Mouse (Mus musculus) retina, postnatal 1 day (tissue): ENCODE data around the gene Vgf.
A peak's percentile ranks its signal among the peaks of the same experiment; 100 is the strongest.

Experiments
- DNase-seq: peaks from one replicate; pipeline ENCODE4 v3.0.0-alpha.2; 2012

Gene Vgf

DNA sequence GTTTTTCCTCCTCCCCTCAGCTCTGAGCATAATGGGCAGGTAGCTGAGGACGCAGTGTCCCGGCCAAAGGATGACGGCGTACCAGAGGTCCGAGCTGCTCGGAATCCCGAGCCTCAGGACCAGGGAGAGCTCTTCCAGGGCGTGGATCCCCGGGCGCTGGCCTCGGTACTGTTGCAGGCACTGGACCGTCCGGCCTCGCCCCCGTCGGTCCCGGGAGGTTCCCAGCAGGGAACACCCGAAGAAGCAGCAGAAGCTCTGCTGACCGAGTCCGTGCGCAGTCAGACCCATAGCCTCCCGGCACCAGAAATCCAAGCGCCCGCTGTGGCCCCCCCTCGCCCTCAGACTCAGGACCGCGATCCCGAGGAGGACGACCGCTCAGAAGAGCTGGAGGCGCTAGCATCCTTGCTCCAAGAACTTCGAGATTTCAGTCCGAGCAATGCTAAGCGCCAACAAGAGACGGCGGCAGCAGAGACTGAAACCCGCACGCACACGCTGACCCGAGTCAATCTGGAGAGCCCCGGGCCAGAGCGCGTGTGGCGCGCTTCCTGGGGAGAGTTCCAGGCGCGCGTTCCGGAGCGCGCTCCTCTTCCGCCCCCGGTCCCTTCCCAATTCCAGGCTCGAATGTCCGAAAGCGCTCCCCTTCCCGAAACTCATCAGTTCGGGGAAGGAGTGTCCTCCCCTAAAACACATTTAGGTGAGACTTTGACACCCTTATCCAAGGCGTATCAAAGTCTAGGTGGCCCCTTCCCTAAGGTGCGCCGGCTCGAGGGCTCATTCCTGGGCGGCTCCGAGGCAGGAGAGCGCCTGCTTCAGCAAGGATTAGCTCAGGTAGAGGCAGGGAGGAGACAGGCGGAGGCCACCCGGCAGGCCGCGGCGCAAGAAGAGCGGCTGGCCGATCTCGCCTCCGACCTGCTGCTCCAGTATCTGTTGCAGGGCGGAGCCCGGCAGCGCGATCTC, 5.2 kb downstream of the Vgf start:
- peak; percentile 28 for DNase-seq

- DNase-seq = peak; percentile 43
Observed at GRCm38 (mm10) chr5:137032033-137032421, 5.8 kb downstream of the Vgf start.

DNA sequence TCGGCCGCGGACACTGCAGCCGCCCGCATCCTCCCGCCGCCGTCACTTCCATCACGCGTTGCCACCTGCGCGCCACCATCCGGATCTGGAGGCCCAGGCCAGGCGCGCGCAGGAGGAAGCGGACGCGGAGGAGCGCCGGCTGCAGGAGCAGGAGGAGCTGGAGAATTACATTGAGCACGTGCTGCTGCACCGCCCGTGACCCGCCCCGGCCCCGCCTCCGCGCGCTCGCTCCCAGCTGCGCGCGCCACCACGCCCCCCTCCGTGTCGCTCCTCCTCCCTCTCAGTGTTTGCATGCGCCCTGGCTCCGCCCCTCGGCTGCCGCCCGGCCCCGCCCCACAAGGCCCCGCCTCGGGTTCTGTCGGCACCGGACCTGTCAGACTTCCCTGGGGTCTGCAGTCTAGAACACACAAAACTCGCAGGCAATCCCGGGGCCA, 6.5 kb downstream of the Vgf start:
- peak; percentile 92 for DNase-seq

DNA sequence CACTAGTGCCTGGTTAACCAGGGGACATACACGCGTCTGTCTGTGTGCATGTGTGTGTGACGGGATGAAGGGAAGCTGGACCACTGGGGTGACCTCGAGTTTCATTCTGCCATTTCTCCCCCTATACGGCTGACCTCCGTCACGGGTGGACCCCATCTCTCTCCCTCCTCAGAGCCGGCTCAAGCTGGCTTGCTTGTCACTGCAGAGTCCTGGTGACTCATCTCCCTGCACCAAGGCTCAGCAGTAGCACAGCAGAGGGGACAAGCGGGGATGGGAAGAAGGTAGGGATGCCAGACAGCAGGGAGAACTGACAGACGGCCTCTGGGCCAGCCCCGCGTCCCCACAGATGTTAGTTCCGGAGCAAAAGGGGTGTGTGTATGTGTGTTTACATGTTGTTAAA, 10.0 kb downstream of the Vgf start:
- no peak for DNase-seq

DNA sequence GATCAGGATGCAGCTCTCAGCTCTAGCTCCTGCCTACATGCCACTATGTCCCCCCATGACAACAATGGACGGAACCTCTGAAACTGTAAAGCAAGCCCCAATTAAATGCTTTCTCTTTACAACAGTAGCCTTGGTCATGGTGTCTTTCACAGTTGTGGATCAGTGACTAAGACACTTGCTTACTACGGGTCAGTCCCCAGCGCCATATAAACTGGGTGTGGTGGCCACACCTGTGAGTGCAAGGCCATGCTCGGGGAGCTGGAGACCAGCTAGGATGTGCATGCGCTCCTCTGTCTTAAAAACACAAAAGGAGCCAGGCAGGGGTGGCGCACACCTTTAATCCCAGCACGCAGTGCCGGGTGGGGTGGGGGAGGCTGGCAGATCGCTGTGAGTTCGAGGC, 13.3 kb downstream of the Vgf start:
- DNase-seq = no peak

- peak; percentile 70 for DNase-seq
Observed at GRCm38 (mm10) chr5:137041442-137041841, 15.2 kb downstream of the Vgf start.

DNA sequence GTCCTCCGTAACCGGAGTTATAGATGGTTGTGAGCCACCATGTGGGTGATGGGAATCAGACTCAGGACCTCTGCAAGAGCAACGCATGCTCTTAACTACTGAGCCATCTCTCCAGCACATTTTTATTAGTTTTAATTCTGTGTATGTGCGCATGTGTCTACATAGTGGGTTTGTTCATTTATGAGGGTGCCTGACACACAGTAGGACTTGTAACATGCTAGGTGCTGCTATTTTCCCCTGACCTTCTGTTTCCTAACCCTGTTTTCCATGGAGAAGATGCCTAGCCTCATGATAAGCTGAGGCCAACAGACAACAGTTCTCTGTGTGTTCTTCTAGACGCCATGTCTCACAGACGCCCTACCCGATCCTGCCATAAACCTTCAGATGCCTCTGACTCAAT, 17.8 kb downstream of the Vgf start:
- DNase-seq = no peak

DNA sequence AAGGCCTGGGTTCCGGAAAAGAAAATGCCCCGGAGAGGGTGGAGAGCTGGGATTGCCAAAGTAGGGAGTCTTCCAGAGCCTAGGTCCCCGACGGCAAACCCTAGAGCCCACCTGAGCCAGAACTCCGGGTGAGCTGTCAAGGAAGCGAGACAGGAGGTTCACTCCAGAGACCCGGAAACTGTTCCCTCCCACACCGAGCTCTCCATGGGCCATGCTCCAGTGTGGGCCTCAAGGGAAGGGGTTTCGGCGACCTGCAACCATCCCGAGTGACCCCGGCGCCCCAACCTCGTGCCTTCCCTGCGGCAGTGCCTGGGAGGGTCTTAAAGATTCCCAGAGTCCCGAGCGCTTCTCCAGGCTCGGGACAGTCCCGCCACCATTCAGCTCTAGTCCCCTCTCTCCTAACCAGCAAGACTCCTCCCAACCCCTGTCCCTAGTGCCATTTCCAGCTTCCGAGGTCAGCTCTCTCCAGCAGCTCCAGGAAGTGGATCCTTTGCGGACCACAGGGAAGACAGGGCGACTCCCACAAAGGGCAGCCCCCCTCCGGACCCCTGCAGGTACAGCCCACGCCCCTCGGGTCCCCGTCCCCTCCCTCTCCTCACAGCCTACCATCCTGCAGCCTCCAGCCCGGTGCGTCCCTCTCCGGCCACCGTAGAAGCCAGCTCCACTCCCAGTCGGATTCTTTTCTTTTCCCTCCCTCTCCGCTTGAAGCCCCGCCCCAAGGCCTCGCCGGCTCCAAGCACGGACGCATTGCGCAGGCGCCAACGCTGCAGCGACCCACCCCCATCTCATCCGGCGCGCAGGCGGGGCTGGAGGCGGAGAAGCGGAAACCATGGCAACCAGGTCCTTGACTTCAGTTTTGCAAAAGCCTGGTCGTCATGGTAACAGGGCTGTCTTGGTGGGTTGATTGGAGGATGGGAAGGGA, 19.5 kb downstream of the Vgf start, which contains the start of gene Ap1s1:
Gene Ap1s1 (minus strand): TSS at position 734 of the 922 bp plus-strand sequence.
- DNase-seq = peak; percentile 99

DNA sequence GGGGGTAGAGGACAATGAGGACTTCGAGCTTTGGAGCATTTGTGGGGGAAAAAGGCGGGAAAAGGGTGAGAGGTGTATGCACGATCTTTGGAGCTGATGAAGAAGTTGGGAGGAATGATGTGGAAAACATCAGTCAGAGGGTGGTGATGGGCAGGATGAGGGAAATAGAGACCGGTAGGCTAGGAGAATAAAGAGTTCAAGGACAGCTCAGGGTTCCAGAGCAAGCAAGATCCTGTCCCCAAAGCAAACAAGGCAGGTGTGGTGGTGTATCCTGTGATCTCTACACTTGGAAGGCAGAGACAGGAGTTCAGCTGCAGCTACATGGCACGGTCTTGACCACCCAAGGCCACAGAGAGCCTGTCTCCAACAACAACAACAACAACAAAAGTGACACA, 20.1 kb downstream of the Vgf start:
- no peak for DNase-seq

DNA sequence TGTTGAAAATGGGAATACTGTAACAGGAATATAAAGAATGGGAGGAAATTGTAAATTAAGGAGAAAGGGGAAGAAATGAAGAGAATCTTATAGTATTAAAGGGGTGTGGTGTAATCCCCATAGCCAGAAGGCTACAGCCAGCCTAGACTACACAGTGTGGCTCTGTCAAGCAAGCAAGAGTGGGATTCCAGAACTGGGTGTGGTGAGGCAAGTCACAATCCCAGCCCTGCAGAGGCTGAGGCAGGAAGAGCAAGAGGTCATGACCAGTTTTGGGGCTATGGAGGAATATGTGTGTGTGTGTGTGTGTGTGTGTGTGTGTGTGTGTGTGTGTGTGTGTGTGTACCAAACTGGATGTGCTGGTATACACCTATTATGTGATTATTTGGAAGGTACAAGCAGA, 20.8 kb downstream of the Vgf start:
- no peak for DNase-seq

DNA sequence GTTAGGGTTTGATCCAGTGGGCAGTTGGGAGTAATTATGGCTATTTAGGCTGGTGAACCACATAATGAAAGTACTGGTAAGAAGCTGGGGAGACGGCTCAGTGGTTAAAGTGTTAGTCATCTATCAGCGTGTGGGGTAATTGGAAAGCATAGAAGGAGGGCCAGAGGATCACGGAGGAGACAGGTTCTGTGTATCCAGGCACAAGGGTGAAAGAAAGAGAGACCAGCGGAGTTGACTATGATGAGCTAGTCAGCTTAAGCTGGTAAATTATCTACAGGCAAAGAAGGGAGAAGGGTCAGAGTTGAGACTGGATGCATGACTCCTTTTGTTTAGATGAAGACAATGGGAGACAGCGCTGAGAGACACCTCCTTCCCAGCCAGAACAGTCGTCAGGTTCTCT, 24.9 kb downstream of the Vgf start:
- DNase-seq = no peak

DNA sequence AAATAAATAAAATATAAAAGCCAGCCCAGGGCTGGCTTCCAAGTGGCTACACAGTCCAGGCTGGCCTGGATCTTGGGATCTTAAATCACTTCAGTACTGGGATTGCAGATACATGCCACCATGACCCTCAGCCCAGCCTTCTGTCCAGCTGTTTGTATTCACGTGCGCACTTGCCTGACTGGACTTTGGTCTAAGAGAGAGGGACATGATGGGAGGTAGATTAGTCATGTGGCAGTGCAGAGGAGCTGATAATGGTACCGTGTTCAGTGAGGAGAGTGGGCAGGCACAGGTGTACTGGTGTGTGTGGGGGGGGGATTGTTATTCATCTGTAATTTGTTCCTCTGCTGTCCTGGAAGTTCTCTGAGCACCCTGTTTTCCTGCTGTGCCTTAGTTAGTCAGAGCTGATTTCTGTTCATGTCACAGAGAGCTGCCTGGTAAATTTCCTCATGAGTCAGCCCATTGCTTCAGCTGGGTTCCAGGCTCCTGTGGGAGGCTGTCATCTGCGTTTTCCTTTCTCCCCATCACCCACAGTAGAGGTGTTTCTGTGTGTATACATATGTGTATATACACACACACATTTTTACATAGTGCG, 25.8 kb downstream of the Vgf start:
- no peak for DNase-seq

- DNase-seq = no peak
Observed at GRCm38 (mm10) chr5:137054299-137054698, 28.1 kb downstream of the Vgf start.

GRCm38 (mm10) chr5:137054873-137055272, 28.7 kb downstream of the Vgf start:
- DNase-seq = no peak

GRCm38 (mm10) chr5:137061809-137062481, 35.8 kb downstream of the Vgf start:
- peak; percentile 32 for DNase-seq

DNA sequence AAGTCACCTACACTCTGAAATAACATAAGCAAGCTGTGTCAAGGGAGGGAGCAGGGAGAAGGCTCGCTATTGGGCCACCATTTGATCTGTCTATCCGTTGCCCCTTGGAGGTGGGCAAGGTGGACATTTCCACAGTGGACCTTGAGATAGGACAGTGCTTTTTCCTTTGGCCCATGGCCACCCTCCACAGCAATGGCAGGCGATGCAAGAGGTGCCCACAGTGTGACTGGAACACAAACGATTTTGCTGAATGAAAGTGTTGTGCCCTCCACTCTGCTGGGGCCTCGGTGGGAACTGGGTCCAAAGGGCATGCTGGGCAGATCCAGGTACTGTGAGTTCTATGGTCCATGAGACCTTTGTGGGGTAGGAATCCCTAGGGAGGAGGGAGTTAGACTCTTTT, 36.4 kb downstream of the Vgf start:
- no peak for DNase-seq

DNA sequence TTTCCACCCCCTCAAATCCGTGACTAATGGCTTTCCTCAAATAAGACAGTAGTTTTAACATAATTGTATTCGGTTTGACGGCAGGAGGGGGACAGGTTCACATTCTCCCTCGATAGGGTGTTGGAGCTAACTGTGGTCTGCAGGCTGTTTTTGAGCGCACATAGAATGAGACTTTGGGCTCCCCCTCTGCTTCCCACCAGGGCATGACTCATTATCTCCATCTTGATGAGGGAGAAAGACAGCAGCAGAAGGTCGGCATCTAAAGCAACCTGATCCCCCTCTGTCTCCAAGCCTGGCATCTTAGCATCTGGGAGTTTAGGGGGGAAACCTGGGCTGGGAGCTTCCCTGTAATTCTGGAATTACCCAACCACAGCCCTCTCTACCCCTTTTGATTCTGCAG, 39.3 kb downstream of the Vgf start:
- DNase-seq = no peak

DNA sequence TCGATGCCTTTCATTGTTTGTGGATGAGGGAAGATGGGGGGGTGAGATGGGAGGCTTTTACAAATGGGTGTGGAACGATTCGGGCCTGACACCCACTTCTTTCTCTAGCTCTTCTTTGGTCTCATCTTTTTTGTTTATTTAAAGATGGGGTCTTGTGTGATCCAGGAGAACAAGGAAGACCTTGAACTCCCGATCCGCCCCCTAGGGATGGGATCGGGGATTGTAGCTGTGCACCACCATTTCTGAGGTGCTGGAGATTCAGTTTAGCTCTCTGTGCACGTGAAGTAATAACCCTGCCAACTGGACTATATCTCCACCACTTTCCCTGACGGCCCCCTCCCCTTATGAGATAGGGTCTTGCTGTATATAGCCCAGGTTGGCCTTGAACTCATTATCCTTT, 39.7 kb downstream of the Vgf start:
- DNase-seq = no peak

GRCm38 (mm10) chr5:137068711-137069110, 42.5 kb downstream of the Vgf start:
- DNase-seq = no peak

- no peak for DNase-seq
Observed at GRCm38 (mm10) chr5:137070881-137071605, 44.9 kb downstream of the Vgf start.

DNA sequence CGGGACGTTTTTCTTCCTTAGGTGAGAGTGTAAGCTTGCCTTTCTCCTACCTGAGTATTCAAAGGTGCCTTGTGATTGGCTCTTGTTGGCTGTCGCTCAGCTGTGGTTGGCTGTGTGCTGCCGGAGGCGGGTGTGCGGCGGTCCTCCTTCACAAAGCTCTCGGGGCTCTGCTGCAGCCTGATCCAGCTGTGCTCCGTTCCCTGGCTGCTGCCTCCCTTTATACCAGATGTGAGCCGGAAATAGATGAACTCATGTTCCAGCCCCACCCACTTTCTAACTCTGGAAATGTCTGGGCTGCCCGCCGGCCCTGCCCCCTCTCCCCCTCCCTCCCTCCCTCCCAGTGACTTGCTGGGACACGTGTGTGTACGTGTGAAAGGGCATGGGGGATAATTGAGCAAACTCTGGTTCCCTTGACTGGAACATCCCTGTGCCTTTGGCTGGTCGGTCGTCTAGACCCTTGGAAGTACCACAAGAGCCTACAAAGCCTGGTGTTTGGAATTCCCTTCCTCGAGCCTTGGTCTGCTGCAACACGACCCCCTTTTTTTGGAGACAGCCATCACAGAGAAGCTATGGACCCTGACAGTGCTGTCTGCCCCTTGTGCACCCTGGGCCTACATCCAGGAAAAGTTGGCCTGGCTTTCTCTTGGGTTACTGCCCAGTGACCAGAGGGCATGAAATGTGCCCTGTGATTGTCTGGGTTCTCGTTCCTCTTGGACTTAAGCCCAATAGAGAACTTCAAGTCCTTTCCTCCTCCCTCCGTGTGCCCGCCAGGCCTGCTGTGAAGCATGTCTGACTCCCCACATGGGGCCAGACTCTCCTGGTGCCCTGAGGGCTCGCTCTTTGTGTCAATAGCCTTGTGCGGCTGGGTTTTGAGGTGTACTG, 46.1 kb downstream of the Vgf start, which contains the start of gene Serpine1:
Gene Serpine1 (minus strand): TSS at position 190 of the 882 bp plus-strand sequence.
- DNase-seq = peak; percentile 48
